Mouse (Mus musculus): Measurements from ENCODE around the gene Slc27a2. TPM values are rescaled to one million over a fixed set of nuclear protein-coding genes. Genes with fewer than 3 reads are reported as not detected.
"Not testable (repeated sequence)": the region's sequence is repeated elsewhere in the genome, so short reads cannot be mapped to it uniquely, and the experiment has no call there.

Gene Slc27a2
- polyA plus RNA-seq, 1 experiment from 2014 or later: 3.1 TPM

DNA sequence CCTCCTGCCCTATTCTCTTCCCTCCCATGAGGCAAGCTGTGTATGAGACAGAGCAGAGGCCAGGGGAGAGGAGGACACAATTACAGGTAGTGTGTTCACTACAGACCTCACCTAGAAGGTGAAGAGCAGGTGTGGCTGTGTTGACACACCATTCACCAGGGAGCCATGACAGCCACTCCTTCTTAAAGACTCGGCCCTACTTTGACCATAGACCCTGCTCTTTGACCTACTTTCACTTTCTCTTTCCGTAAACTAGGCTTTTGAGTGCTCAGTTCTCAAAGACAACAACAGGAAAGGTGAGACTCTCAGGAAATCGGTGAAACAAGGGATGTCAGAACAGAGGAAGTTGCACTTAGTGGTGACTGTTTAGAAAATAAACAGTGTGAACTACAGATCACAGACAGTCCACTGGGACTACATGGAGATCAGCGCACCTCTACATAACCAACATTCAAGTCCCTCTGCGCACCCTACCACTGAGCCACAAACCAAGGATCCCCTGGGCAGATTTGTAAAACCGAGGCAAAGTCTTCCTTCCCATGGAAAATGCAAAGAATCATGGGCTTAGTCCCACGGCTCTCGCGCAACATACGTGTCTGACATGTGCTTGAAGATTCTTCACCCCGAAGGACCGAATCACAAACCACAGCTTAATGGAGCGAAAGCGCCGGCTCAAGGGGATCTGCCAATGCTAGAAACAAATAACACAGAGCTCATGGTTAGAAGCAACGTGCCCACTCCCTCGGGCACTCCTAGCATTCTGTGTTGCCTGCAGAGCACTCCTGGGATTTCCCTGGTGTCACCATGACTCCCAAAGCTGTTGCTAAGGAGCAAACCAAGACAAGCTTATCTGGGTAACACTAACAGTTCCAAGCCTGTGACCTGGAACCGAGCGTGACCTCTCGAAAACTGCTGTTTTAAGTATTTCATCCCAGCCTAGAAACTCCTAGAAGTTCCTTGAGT, 45.4 kb downstream of the Slc27a2 start:
- DNase-seq (ENCODE audit: extremely low spot score, low spot score): no peak
- H3K4me3 ChIP-seq: no peak overlapping the region
- no peaks in the 10 kb centered on the region for H3K9me3 ChIP-seq
- no peaks in the 10 kb centered on the region for H3K36me3 ChIP-seq (replicated peaks)
- peaks cover 10% of the 10 kb centered on the region; the same call in 1 of the 2 replicates for H3K27me3 ChIP-seq (ENCODE audit: poor library complexity, severe bottlenecking)
- 0 out of 2 replicates have a peak, but pooled peaks cover 9% of the 10 kb centered on the region for H3K4me1 ChIP-seq
- no peak overlapping the region for H3K27ac ChIP-seq
- 87% methylated on average over 20 of the region's 20 CpGs for WGBS

- WGBS: 52% methylated on average over 2 of the region's 2 CpGs
- H3K9me3 ChIP-seq: no peaks in the 10 kb centered on the region
- DNase-seq (ENCODE audit: extremely low spot score, low spot score): no peak
Measured at GRCm38 (mm10) chr2:126598359-126598758, 46.2 kb downstream of the Slc27a2 start.

DNA sequence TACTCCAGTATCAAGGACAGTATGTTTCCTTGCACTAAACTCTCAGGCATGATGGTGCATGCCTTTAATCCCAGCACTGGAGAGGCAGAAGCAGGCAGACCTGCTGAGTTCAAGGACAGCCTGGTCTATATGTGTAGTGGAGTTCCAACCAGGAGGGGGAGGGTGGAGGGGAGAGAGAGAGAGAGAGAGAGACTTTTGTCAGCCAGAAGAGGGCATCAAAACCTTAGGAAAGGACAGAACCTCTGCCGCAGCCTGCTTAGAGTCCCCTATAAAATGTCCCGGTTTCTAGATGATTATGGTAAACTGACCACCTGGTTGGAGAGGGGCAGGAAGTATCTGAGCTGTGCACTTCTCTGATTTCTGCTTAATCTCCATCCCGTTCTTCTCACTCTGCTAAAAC, 46.8 kb downstream of the Slc27a2 start:
- Histone ChIP-seq H3K4me1 (0 out of 2 replicates have a peak, but pooled peaks cover 7% of the 10 kb centered on the region), H3K9me3 (no peaks in the 10 kb centered on the region), H3K36me3 (replicated peaks) (no peaks in the 10 kb centered on the region), H3K4me3 (no peak overlapping the region), H3K27ac (no peak overlapping the region), H3K27me3 (ENCODE audit: poor library complexity, severe bottlenecking) (peaks cover 10% of the 10 kb centered on the region; the same call in 1 of the 2 replicates)
- no peak for DNase-seq (ENCODE audit: extremely low spot score, low spot score)
- 23% methylated on average over 3 of the region's 3 CpGs for WGBS

More at GRCm38 (mm10) chr2:126598359-126598758, 46.2 kb downstream of the Slc27a2 start:
- Histone ChIP-seq H3K27me3 (ENCODE audit: poor library complexity, severe bottlenecking) (peaks cover 10% of the 10 kb centered on the region; the same call in 1 of the 2 replicates), H3K4me1 (0 out of 2 replicates have a peak, but pooled peaks cover 9% of the 10 kb centered on the region), H3K27ac (no peak overlapping the region), H3K4me3 (no peak overlapping the region), H3K36me3 (replicated peaks) (no peaks in the 10 kb centered on the region)

DNA sequence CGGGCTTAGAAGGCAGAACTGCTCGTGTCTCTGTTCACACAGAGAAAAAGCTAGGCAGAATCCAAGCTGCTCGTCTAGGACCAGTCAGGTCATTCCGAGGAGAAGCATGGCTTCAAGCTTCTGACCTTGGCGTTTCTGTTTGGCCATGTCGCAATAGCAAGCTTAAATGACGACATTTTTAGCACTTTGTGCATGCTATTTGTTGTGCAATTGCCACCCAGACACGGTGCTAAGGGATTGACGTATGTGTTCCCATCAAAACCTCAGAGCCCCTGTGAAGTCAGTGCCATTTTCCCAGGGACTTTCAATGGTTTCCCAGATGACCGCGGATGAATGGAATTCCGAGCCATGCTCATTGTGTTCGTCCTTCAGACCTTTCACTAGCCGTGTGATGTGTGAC, 48.3 kb downstream of the Slc27a2 start:
- no peak overlapping the region for H3K27ac ChIP-seq
- no peak for DNase-seq (ENCODE audit: extremely low spot score, low spot score)
- no peaks in the 10 kb centered on the region for H3K36me3 ChIP-seq (replicated peaks)
- H3K4me1 ChIP-seq: 0 out of 2 replicates have a peak, but pooled peaks cover 3% of the 10 kb centered on the region
- no peaks in the 10 kb centered on the region for H3K27me3 ChIP-seq (ENCODE audit: poor library complexity, severe bottlenecking)
- no peaks in the 10 kb centered on the region for H3K9me3 ChIP-seq
- H3K4me3 ChIP-seq: no peak overlapping the region
- WGBS: 87% methylated on average over 14 of the region's 14 CpGs

- no peak for DNase-seq (ENCODE audit: extremely low spot score, low spot score)
- Histone ChIP-seq H3K27ac (no peak overlapping the region), H3K4me1 (0 out of 2 replicates have a peak, but pooled peaks cover 3% of the 10 kb centered on the region), H3K27me3 (ENCODE audit: poor library complexity, severe bottlenecking) (no peaks in the 10 kb centered on the region), H3K4me3 (no peak overlapping the region), H3K9me3 (no peaks in the 10 kb centered on the region), H3K36me3 (replicated peaks) (no peaks in the 10 kb centered on the region)
- 89% methylated on average over 14 of the region's 14 CpGs for WGBS
Measured at GRCm38 (mm10) chr2:126601918-126602600, 49.9 kb downstream of the Slc27a2 start.

DNA sequence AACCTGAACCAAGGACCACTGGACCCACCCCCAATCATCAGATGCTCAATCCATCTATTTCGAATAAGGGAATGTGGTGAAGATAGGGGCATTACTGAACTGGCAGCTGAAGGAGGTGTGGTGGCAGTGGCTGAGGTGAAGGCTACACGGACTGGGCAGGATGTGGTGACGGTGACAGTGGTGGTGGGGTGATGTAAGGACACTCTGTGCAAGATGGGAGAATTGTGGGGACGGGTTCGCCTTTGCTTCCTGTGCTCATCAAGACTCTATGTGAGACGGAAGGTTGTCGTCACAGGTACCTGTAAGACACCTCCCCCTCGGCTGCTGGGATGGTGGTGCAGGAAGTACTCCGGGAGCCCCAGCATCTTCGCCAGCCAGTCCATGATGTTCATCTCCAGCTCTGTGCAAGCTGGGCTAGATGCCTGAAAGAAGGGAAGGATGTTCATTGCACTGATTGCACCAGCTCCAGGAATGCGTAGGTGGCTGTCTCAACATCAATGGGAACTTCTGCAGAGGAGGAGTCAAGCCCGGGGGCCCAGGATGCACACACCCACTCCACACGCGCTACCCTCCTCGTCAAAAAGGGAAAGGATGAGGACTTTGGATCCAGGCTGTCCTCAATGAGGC, 54.0 kb downstream of the Slc27a2 start:
- no peaks in the 10 kb centered on the region for H3K36me3 ChIP-seq (replicated peaks)
- 89% methylated on average over 15 of the region's 15 CpGs for WGBS
- no peak overlapping the region for H3K27ac ChIP-seq
- no peaks in the 10 kb centered on the region for H3K9me3 ChIP-seq
- no peaks in the 10 kb centered on the region for H3K4me1 ChIP-seq
- DNase-seq (ENCODE audit: extremely low spot score, low spot score): no peak
- no peak overlapping the region for H3K4me3 ChIP-seq
- H3K27me3 ChIP-seq (ENCODE audit: poor library complexity, severe bottlenecking): no peaks in the 10 kb centered on the region

DNA sequence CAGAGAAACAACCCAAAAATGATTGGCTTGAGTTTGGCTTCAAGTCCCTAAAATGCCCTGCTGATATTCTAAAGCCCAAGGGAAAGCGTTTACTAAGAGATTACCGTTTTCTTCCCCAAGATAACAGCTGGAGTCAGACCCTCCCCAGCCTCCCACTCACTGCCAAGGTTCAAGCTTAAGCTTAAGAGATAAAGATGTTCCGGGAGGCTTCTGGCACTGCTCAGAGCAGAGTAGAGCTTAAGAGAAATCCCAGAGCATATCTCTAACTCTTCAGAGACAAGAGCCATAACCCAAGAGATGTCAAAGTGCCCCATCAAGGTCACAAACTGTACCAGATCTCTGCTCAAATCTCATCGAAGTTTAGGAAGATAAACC, 54.5 kb downstream of the Slc27a2 start:
- Histone ChIP-seq H3K27me3 (ENCODE audit: poor library complexity, severe bottlenecking) (no peaks in the 10 kb centered on the region), H3K27ac (no peak overlapping the region), H3K36me3 (replicated peaks) (no peaks in the 10 kb centered on the region), H3K4me1 (no peaks in the 10 kb centered on the region), H3K9me3 (no peaks in the 10 kb centered on the region), H3K4me3 (no peak overlapping the region)
- DNase-seq (ENCODE audit: extremely low spot score, low spot score): no peak
- 79% methylated on average over 4 of the region's 4 CpGs for WGBS

DNA sequence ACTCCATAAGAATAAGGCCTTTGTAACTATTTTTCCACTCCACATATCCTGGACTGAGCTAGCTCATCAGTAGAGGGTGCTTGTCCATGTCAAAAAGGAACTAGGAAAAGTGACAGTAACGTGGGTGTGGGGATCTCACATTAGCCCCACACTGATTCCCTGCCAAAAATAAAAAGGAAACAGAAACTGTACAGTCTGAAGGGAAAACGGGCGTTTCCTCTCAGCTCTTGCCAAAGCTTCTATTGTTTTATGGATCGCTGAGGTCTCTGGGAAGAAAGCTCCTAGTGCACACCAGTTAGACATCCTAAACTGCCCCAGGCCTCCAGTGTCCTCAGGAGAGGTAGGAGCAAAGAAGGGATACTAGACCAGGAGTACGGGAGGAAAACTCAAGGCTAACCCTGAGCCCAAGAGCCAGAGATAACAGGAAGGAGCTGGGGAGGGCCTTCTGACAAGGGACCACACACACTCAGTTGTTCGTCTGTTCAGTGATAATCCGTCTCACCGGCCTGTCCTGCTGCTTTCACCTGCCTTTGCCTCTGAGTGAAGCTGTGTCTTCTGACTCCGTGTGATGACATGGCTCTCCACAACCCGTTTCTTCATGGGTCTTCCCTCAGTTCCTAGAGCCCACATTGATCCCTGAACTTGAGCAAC, 55.5 kb downstream of the Slc27a2 start:
- WGBS: 82% methylated on average over 10 of the region's 10 CpGs
- Histone ChIP-seq H3K36me3 (replicated peaks) (no peaks in the 10 kb centered on the region), H3K4me1 (no peaks in the 10 kb centered on the region)

DNA sequence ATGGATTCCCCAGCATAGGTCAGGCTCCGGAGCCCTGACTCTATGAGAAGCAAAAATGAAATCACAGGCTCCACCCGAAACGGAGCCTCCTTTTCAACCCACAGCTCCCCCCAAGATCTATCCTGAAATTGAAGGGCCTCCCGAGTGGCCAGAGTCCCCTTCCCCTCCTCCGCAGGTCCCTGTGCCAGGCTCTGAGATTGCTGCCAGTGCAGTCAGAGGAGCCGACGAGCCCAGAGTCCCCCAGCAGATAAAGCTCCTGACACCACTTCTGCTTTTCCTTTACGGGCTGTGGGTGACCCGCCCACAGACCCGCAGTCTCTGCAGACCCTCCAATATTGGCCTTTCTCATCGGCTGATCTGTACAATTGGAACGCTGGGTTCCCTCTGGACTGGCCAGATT, 57.4 kb downstream of the Slc27a2 start:
- DNase-seq (ENCODE audit: extremely low spot score, low spot score); H3K4me1 ChIP-seq; H3K27me3 ChIP-seq (ENCODE audit: poor library complexity, severe bottlenecking); H3K27ac ChIP-seq; H3K36me3 ChIP-seq (replicated peaks); H3K4me3 ChIP-seq; H3K9me3 ChIP-seq: not testable (repeated sequence)
- 82% methylated on average over 12 of the region's 12 CpGs for WGBS

More for the DNA sequence above, 55.5 kb downstream of the Slc27a2 start:
- H3K4me3 ChIP-seq: no peak overlapping the region
- H3K9me3 ChIP-seq: no peaks in the 10 kb centered on the region
- no peak overlapping the region for H3K27ac ChIP-seq
- H3K27me3 ChIP-seq (ENCODE audit: poor library complexity, severe bottlenecking): no peaks in the 10 kb centered on the region
- DNase-seq (ENCODE audit: extremely low spot score, low spot score): no peak

DNA sequence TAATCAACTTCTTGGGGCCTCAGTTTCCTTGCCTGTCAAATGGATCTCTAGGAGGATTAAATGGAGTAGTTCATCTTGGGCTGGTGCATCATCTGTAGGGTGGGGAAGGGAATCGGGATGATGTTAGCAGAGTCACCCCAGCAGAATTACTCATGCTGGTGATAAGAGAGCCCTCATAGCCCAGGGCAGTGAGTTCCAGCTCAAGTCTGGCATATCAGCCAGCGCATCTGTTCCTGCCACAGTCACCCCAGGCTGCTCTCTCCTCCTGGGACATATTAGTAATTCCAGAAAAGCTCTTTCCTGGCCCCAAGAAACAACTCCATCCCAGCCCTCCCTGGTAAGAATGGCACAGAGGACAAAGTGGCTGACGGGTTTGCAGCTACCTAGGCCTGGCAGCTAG, 63.1 kb downstream of the Slc27a2 start:
- no peaks in the 10 kb centered on the region for H3K36me3 ChIP-seq (replicated peaks)
- 90% methylated on average over 3 of the region's 3 CpGs for WGBS
- H3K27ac ChIP-seq: no peak overlapping the region
- no peaks in the 10 kb centered on the region for H3K9me3 ChIP-seq
- no peak for DNase-seq (ENCODE audit: extremely low spot score, low spot score)
- H3K4me1 ChIP-seq: peaks cover 8% of the 10 kb centered on the region
- H3K4me3 ChIP-seq: no peak overlapping the region
- H3K27me3 ChIP-seq (ENCODE audit: poor library complexity, severe bottlenecking): no peaks in the 10 kb centered on the region

GRCm38 (mm10) chr2:126618470-126619179, 66.4 kb downstream of the Slc27a2 start:
- no peaks in the 10 kb centered on the region for H3K27me3 ChIP-seq (ENCODE audit: poor library complexity, severe bottlenecking)
- no peaks in the 10 kb centered on the region for H3K9me3 ChIP-seq
- H3K4me1 ChIP-seq: peaks cover 9% of the 10 kb centered on the region
- DNase-seq (ENCODE audit: extremely low spot score, low spot score): no peak
- no peak overlapping the region for H3K4me3 ChIP-seq
- no peaks in the 10 kb centered on the region for H3K36me3 ChIP-seq (replicated peaks)
- H3K27ac ChIP-seq: no peak overlapping the region
- 34% methylated on average over 8 of the region's 8 CpGs for WGBS

- no peaks in the 10 kb centered on the region for H3K27me3 ChIP-seq (ENCODE audit: poor library complexity, severe bottlenecking)
- H3K27ac ChIP-seq: no peak within 1 kb of the TSS
- WGBS: 75% methylated on average over 14 of the region's 14 CpGs
- no peaks in the 10 kb centered on the region for H3K9me3 ChIP-seq
- DNase-seq (ENCODE audit: extremely low spot score, low spot score): no peak
- peaks cover 15% of the 10 kb centered on the region for H3K4me1 ChIP-seq
- H3K36me3 ChIP-seq (replicated peaks): no peaks in the 10 kb centered on the region
- no peak within 1 kb of the TSS for H3K4me3 ChIP-seq
Measured at GRCm38 (mm10) chr2:126619249-126619704, 67.1 kb downstream of the Slc27a2 start, which contains the start of gene Hdc. Hdc (minus strand) TSS chr2:126619299.

Data from forebrain, embryonic 10.5 days (tissue).